Mouse (Mus musculus) embryonic stem cell, embryonic (primary cell): Measurements from ENCODE around the gene Rhox2g.
"Not testable (repeated sequence)": the region's sequence is repeated elsewhere in the genome, so short reads cannot be mapped to it uniquely, and the experiment has no call there.

Experiments used
- CTCF ChIA-PET, 4 experiments: fragments of 300-600 bp in 2 of 4; fragments of 350-600 bp in 2 of 4; sonication (Branson Sonifier 250); formaldehyde crosslinking; loops; one replicate each; lab custom pipeline; 2022; ENCODE audit warnings: inconsistent platforms in 2 of 4; lab: Charles Lee
- POLR2A ChIA-PET, 4 experiments: fragments of 300-600 bp in 2 of 4; fragments of 350-600 bp in 2 of 4; sonication (Branson Sonifier 250); formaldehyde crosslinking; loops; one replicate each; lab custom pipeline; 2022; ENCODE audit warnings: antibody characterized with exemption in 4 of 4, inconsistent platforms in 1 of 4; lab: Charles Lee

Gene Rhox2g

DNA sequence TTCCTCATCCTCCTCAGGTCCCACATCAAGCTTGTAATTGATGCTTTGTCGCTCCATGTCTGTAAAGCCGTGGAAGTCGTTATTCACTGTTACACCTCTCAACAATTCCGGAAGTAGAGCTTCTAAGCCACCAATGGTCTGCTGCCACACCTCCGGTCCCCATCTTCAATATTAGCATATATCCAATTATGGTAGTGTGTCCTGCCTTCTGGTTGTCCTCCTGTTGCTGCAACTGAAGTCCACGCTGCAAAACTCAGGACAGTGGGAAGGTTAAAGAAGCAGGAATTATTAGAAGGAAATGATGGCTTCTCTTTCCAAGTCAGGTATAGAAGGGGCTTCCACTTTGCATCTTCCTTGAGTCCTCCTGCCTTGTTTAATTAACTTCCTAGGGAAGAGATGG lies at the start of gene Rhox2g:
Gene Rhox2g (minus strand): TSS at position 101 of the 400 bp plus-strand sequence.
- POLR2A ChIA-PET, CTCF ChIA-PET: not testable (repeated sequence)

DNA sequence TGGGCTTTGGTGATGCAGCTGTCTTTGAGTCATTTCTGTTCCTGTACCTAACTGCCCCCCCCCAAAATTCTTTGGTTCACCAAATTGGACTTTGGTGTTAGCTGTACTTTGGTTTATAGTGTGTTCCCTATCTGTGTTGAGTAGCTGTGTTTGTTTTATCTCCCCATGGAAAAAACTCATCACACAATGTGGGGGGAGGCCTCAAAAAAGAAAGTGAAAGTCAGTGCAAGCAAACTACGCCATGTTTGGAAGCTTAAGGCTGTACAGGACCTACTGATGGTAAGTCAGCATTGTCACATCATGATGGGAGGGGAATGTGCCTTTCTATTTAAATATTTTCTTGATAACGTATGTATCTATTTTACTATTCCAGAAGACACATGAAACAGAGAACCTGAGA lies 49.0 kb upstream of the Rhox2g start:
- ChIA-PET POLR2A (no interaction called here), CTCF (no interaction called here)

DNA sequence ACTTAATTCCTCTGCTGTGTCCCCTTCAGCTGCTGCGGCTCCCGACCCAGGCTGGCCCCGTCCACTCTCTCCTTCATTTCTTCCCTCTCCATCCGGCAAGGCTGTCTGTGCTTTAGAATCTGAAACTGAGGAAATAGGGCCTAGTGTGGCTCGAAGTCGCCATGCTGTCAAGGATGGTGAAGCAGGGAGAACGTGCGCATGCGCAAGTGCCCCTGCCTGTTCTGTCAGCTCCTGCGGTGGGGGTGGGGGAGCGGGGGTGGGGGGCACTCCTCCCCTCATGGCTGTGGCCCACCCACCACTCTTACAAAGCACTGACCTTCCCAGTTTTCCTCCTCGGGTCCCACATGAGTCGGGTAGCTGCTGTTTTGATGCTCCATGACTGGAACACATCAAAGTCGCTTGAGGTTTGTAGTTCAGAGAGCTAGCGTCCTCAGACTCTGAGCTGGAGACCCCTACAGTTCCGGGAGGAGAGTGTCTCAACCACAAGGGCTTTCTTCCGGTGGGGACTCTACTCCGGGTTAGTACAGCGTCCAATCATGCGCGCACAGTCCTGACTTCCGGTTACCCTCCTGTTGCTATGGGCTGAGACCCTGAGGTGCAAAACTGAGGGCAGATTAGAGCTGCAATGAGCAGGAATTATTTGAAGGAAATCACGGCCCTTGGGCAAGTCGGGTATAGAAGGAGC lies 39.9 kb upstream of the Rhox2g start:
- ChIA-PET POLR2A (no interaction called here), CTCF (no interaction called here)

DNA sequence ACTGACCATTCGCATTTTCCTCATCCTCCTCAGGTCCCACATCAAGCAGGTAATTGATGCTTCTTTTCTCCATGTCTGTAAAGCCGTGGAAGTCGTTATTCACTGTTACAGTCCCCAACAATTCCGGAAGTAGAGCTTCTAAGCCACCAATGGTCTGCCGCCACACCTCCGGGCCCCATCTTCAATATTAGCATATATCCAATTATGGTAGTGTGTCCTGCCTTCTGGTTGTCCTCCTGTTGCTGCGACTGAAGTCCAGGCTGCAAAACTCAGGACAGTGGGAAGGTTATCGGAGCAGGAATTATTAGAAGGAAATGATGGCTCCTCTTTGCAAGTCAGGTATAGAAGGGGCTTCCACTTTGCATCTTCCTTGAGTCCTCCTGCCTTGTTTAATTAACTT lies 29.9 kb upstream of the Rhox2g start, which contains the start of gene Rhox2h:
Gene Rhox2h (minus strand): TSS at position 101 of the 400 bp plus-strand sequence.
- CTCF ChIA-PET, POLR2A ChIA-PET: not testable (repeated sequence)

DNA sequence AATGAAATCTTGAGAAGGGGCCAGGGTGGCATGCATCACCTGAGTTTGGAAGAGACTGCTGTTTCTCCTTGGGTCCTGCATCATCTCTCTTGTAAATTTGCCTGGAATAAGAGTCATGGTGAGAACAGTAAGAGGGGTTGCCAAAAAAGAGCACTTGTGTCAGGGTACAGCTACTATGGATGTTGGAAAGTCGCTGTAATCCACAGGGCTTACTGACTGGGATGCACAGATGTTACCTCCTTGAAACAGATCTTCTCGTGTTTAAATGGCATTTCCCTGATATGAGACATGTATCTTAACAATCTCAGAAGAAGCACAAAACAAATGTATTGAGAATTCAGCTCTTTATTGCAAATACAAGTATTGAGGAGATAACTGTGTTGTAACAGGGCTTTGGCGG lies 25.4 kb upstream of the Rhox2g start, which contains the start of gene Rhox3h:
Gene Rhox3h (minus strand): TSS at position 101 of the 400 bp plus-strand sequence.
- POLR2A ChIA-PET, CTCF ChIA-PET: not testable (repeated sequence)

DNA sequence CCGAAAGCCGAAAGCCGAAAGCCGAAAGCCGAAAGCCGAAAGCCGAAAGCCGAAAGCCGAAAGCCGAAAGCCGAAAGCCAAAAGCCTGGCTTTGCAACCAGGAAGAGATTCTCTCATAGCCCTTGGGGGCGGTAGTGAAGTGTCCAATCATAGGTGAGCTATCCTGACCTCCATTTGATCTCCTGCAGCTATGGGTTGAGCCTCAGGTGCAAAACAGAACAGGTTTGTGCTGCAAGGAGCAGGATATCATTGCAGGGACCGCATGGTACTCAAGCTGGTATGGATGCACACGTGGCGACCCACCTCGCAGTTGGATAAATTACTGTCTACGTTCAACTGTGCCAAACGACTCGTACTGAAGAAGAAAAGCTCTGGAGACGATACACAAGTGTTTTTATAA lies 8.0 kb upstream of the Rhox2g start, which contains the start of gene Rhox4g:
Gene Rhox4g (minus strand): TSS at position 101 of the 400 bp plus-strand sequence.
- POLR2A ChIA-PET, CTCF ChIA-PET: not testable (repeated sequence)

DNA sequence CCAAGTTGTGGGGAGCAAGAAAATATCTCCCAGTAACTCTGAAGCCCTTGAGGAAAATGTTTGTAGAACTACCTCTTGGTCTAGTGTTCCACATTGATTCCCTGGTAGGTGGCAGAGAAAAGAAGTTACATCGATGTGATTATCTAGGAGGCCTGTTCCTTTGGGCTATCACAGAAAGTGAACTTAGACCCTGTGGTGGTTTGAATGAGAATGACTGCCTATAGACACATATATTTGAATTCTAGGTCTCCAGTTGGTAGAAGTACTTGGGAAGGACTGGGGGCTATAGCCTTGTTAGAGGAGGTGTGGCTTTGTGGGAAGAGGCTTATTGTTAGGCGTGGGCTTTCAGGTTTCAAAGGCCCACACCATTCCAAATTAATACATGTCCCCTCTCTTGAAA lies 14.8 kb downstream of the Rhox2g start, which contains the start of gene Rhox3g:
Gene Rhox3g (minus strand): TSS at position 101 of the 400 bp plus-strand sequence.
- CTCF ChIA-PET: not testable (repeated sequence)

DNA sequence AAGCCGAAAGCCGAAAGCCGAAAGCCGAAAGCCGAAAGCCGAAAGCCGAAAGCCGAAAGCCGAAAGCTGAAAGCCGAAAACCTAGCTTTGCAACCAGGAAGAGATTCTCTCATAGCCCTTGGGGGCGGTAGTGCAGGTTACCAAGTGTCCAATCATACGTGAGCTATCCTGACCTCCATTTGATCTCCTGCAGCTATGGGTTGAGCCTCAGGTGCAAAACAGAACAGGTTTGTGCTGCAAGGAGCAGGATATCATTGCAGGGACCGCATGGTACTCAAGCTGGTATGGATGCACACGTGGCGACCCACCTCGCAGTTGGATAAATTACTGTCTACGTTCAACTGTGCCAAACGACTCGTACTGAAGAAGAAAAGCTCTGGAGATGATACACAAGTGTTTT lies 35.7 kb downstream of the Rhox2g start, which contains the start of gene Rhox4f:
Gene Rhox4f (minus strand): TSS at position 101 of the 400 bp plus-strand sequence.
- CTCF ChIA-PET, POLR2A ChIA-PET: not testable (repeated sequence)

More for the DNA sequence above, 14.8 kb downstream of the Rhox2g start, which contains the start of gene Rhox3g:
- POLR2A ChIA-PET: not testable (repeated sequence)
